Mouse (Mus musculus) mesoderm, embryonic 11.5 days (tissue): Measurements from ENCODE around the gene Astn2.
A peak's percentile ranks its signal among the peaks of the same experiment; 100 is the strongest.

ENCODE experiments used
- DNase-seq: peaks from one replicate; pipeline ENCODE4 v3.0.0-alpha.2; 2012; ENCODE audit warnings: low read depth, low spot score

Gene Astn2

GRCm38 (mm10) chr4:66404201-66404711 lies at the start of gene Astn2:
Gene Astn2, minus strand, starts transcription at chr4:66404611.
- peak; percentile 12 for DNase-seq

- DNase-seq: peak; percentile 55
Observed at GRCm38 (mm10) chr4:66450115-66450514, 45.7 kb upstream of the Astn2 start.

GRCm38 (mm10) chr4:66431256-66431655 lies 26.8 kb upstream of the Astn2 start:
- DNase-seq: no peak

- DNase-seq: peak; percentile 14
Observed at GRCm38 (mm10) chr4:66425804-66426203, 21.4 kb upstream of the Astn2 start.

- DNase-seq: no peak
Observed at GRCm38 (mm10) chr4:66414778-66415177, 10.4 kb upstream of the Astn2 start.

- DNase-seq: no peak
Observed at GRCm38 (mm10) chr4:66405086-66405485, 675 bp upstream of the Astn2 start.

GRCm38 (mm10) chr4:66403708-66404200 lies 657 bp downstream of the Astn2 start:
- DNase-seq: peak; percentile 25

- peak; percentile 35 for DNase-seq
Observed at GRCm38 (mm10) chr4:66403116-66403707, 1.2 kb downstream of the Astn2 start.

GRCm38 (mm10) chr4:66402611-66403010 lies 1.8 kb downstream of the Astn2 start:
- peak; percentile 43 for DNase-seq

- no peak for DNase-seq
Observed at GRCm38 (mm10) chr4:66401186-66401681, 3.2 kb downstream of the Astn2 start.

GRCm38 (mm10) chr4:66399066-66399465 lies 5.3 kb downstream of the Astn2 start:
- DNase-seq: peak; percentile 54

GRCm38 (mm10) chr4:66397216-66397615 lies 7.2 kb downstream of the Astn2 start:
- DNase-seq: no peak

GRCm38 (mm10) chr4:66393294-66393693 lies 11.1 kb downstream of the Astn2 start:
- DNase-seq: no peak

- DNase-seq: no peak
Observed at GRCm38 (mm10) chr4:66390480-66390879, 13.9 kb downstream of the Astn2 start.

GRCm38 (mm10) chr4:66378586-66378985 lies 25.8 kb downstream of the Astn2 start:
- DNase-seq: no peak

- no peak for DNase-seq
Observed at GRCm38 (mm10) chr4:66370557-66371071, 33.8 kb downstream of the Astn2 start.

- DNase-seq: no peak
Observed at GRCm38 (mm10) chr4:66365500-66365899, 38.9 kb downstream of the Astn2 start.

- DNase-seq: no peak
Observed at GRCm38 (mm10) chr4:66344632-66345031, 59.8 kb downstream of the Astn2 start.

- no peak for DNase-seq
Observed at GRCm38 (mm10) chr4:66337443-66337842, 67.0 kb downstream of the Astn2 start.

GRCm38 (mm10) chr4:66330600-66331285 lies 73.7 kb downstream of the Astn2 start:
- peak; percentile 31 for DNase-seq

- no peak for DNase-seq
Observed at GRCm38 (mm10) chr4:66321051-66321450, 83.4 kb downstream of the Astn2 start.

- no peak for DNase-seq
Observed at GRCm38 (mm10) chr4:66314806-66315484, 89.5 kb downstream of the Astn2 start.
